In genomic region chr2:163968581-163968980, GRCm38 (mm10) we compare ENCODE assay signal across 8 mouse cellular contexts. TPM values are rescaled to one million over a fixed set of nuclear protein-coding genes. Genes with fewer than 3 reads are reported as not detected.
DNase-seq lines count a peak whose midpoint lies in the region; ATAC-seq and TF ChIP-seq lines count a peak whose summit lies in the region.

No protein-coding gene starts in this region.

- H3K4me1 ChIP-seq in liver, embryonic 12.5 days = no peaks in the 10 kb centered on the region
- no peaks in the 10 kb centered on the region for H3K4me1 ChIP-seq in hindbrain, postnatal 0 days (ENCODE audit: insufficient read depth, low read length)
- H3K4me1 ChIP-seq in limb, embryonic 14.5 days (ENCODE audit: control insufficient read depth, insufficient read depth, low read length) = no peaks in the 10 kb centered on the region
- H3K4me1 ChIP-seq in neural tube, embryonic 13.5 days (replicated peaks) = 0 out of 2 replicates have a peak, but pooled peaks cover 5% of the 10 kb centered on the region

- H3K27me3 ChIP-seq in liver, embryonic 12.5 days (replicated peaks) = no peaks in the 10 kb centered on the region
- H3K27me3 ChIP-seq in hindbrain, postnatal 0 days (ENCODE audit: insufficient read depth, low read length) = no peaks in the 10 kb centered on the region
- H3K27me3 ChIP-seq in limb, embryonic 14.5 days (ENCODE audit: control insufficient read depth, insufficient read depth, low read length) = no peaks in the 10 kb centered on the region
- peaks cover 5% of the 10 kb centered on the region; the same call in 1 of the 2 replicates for H3K27me3 ChIP-seq in neural tube, embryonic 13.5 days

- no peak overlapping the region for H3K4me2 ChIP-seq in liver, embryonic 12.5 days
- H3K4me2 ChIP-seq in hindbrain, postnatal 0 days (ENCODE audit: low read depth, low read length) = no peak overlapping the region
- no peak overlapping the region for H3K4me2 ChIP-seq in limb, embryonic 14.5 days (replicated peaks; ENCODE audit: low read depth, low read length, severe bottlenecking)
- no peak overlapping the region for H3K4me2 ChIP-seq in neural tube, embryonic 13.5 days

- H3K36me3 ChIP-seq in liver, embryonic 12.5 days = no peaks in the 10 kb centered on the region
- no peaks in the 10 kb centered on the region for H3K36me3 ChIP-seq in hindbrain, postnatal 0 days (ENCODE audit: insufficient read depth, low read length)
- H3K36me3 ChIP-seq in limb, embryonic 14.5 days (ENCODE audit: control insufficient read depth, insufficient read depth, low read length) = no peaks in the 10 kb centered on the region
- H3K36me3 ChIP-seq in neural tube, embryonic 13.5 days = no peaks in the 10 kb centered on the region

- 3% methylated on average over 5 of the region's 5 CpGs for WGBS in liver, embryonic 12.5 days (ENCODE audit: insufficient replicate concordance)
- WGBS in hindbrain, postnatal 0 days = 4% methylated on average over 5 of the region's 5 CpGs
- WGBS in limb, embryonic 14.5 days = 2% methylated on average over 5 of the region's 5 CpGs
- 3% methylated on average over 5 of the region's 5 CpGs for WGBS in neural tube, embryonic 13.5 days

- peak; percentile 52 for DNase-seq in liver
- peak; percentile 83 for DNase-seq in adrenal gland, postnatal 10 days
- peak; percentile 59 for DNase-seq in embryo, embryonic 11.5 days (ENCODE audit: low read depth, low spot score)
- DNase-seq in hindbrain, postnatal 0 days (ENCODE audit: low spot score) = peak; percentile 89
- DNase-seq in limb, embryonic 14.5 days (ENCODE audit: low spot score) = peak; percentile 65
- peak; percentile 20 to 26 for DNase-seq in thymus, postnatal 36 days

- TF ChIP-seq CTCF in hindbrain, postnatal 0 days (IDR thresholded peaks at IDR 0.05; ENCODE audit: low read depth) = peak; percentile 96

- no peak overlapping the region for H3K4me3 ChIP-seq in liver, embryonic 12.5 days
- H3K4me3 ChIP-seq in hindbrain, postnatal 0 days (ENCODE audit: low read length) = no peak overlapping the region
- no peak overlapping the region for H3K4me3 ChIP-seq in limb, embryonic 14.5 days (replicated peaks; ENCODE audit: low read length)
- H3K4me3 ChIP-seq in neural tube, embryonic 13.5 days = no peak overlapping the region

- TF ChIP-seq POLR2A in limb, embryonic 14.5 days (IDR thresholded peaks at IDR 0.05; ENCODE audit: borderline replicate concordance, extremely low read depth, insufficient read depth, insufficient read length) = no peak

- H3K9ac ChIP-seq in liver, embryonic 12.5 days = no peak overlapping the region
- no peak overlapping the region for H3K9ac ChIP-seq in hindbrain, postnatal 0 days (replicated peaks; ENCODE audit: low read length)
- no peak overlapping the region for H3K9ac ChIP-seq in limb, embryonic 14.5 days (ENCODE audit: low read depth, low read length, severe bottlenecking)
- H3K9ac ChIP-seq in neural tube, embryonic 13.5 days = no peak overlapping the region

- H3K27ac ChIP-seq in liver, embryonic 12.5 days = no peak overlapping the region
- H3K27ac ChIP-seq in hindbrain, postnatal 0 days = no peak overlapping the region
- no peak overlapping the region for H3K27ac ChIP-seq in limb, embryonic 14.5 days (replicated peaks; ENCODE audit: low read depth, low read length)
- H3K27ac ChIP-seq in neural tube, embryonic 13.5 days (replicated peaks) = no peak overlapping the region

- ATAC-seq in liver, embryonic 12.5 days = no peak
- peak; percentile 68; the same call in 1 of the 2 replicates for ATAC-seq in hindbrain, postnatal 0 days
- ATAC-seq in limb, embryonic 14.5 days (ENCODE audit: low FRiP score, low read depth) = no peak
- peak; percentile 69; the same call in 1 of the 2 replicates for ATAC-seq in neural tube, embryonic 13.5 days (ENCODE audit: low read depth)

- H3K9me3 ChIP-seq in liver, embryonic 12.5 days (replicated peaks) = no peaks in the 10 kb centered on the region
- no peaks in the 10 kb centered on the region for H3K9me3 ChIP-seq in hindbrain, postnatal 0 days (ENCODE audit: low read length)
- H3K9me3 ChIP-seq in limb, embryonic 14.5 days (ENCODE audit: control insufficient read depth, low read length) = no peaks in the 10 kb centered on the region
- H3K9me3 ChIP-seq in neural tube, embryonic 13.5 days = no peaks in the 10 kb centered on the region

RNA-seq across cellular contexts. Expression of gene Ywhab, which starts 26.2 kb away (rescaled TPM):
- 154 and 161 TPM in 2 replicates for polyA plus RNA-seq in liver, embryonic 12.5 days (2016; fragmentation: Nextera tagmentation; extraction: Ambion mirVana)
- 100 to 1,000 TPM; 248 to 255 TPM for total RNA-seq in adrenal gland, postnatal 10 days (2021)
- total RNA-seq in hindbrain, postnatal 0 days (2014; rRNA removed) = 131 and 134 TPM in 2 replicates
- 583 and 590 TPM in 2 replicates for polyA plus RNA-seq in hindbrain, postnatal 0 days (2015; fragmentation: Nextera tagmentation; extraction: Ambion mirVana)
- 106 and 126 TPM in 2 replicates for polyA plus RNA-seq in limb, embryonic 14.5 days (2012; rRNA removed)
- polyA plus RNA-seq in limb, embryonic 14.5 days (2014; fragmentation: Nextera tagmentation; extraction: Ambion mirVana) = 277 and 283 TPM in 2 replicates
- polyA plus RNA-seq in neural tube, embryonic 13.5 days (2015; fragmentation: Nextera tagmentation; extraction: Ambion mirVana) = 455 and 477 TPM in 2 replicates

RNA-seq across cellular contexts. Expression of gene Rims4, which starts 50.1 kb away (rescaled TPM):
- 0.07 and 0.11 TPM in 2 replicates for polyA plus RNA-seq in liver, embryonic 12.5 days (2016; fragmentation: Nextera tagmentation; extraction: Ambion mirVana)
- total RNA-seq in adrenal gland, postnatal 10 days (2021) = 10 to 100 TPM; 57.7 to 63.4 TPM
- total RNA-seq in hindbrain, postnatal 0 days (2014; rRNA removed) = 76.7 and 81.0 TPM in 2 replicates
- polyA plus RNA-seq in hindbrain, postnatal 0 days (2015; fragmentation: Nextera tagmentation; extraction: Ambion mirVana) = 16.7 and 19.6 TPM in 2 replicates
- 0.19 and 0.20 TPM in 2 replicates for polyA plus RNA-seq in limb, embryonic 14.5 days (2012; rRNA removed)
- 0.08 and 0.12 TPM in 2 replicates for polyA plus RNA-seq in limb, embryonic 14.5 days (2014; fragmentation: Nextera tagmentation; extraction: Ambion mirVana)
- 8.5 and 8.7 TPM in 2 replicates for polyA plus RNA-seq in neural tube, embryonic 13.5 days (2015; fragmentation: Nextera tagmentation; extraction: Ambion mirVana)

RNA-seq across cellular contexts. Expression of gene Pabpc1l, which starts 56.7 kb away (rescaled TPM):
- polyA plus RNA-seq in liver, embryonic 12.5 days (2016; fragmentation: Nextera tagmentation; extraction: Ambion mirVana) = 0.17 and 0.31 TPM in 2 replicates
- total RNA-seq in adrenal gland, postnatal 10 days (2021) = 1 to 10 TPM; 1.9 to 2.5 TPM
- total RNA-seq in hindbrain, postnatal 0 days (2014; rRNA removed) = 1.3 TPM in 1 of 2 replicates, not detected in the other
- polyA plus RNA-seq in hindbrain, postnatal 0 days (2015; fragmentation: Nextera tagmentation; extraction: Ambion mirVana) = 2.0 and 2.2 TPM in 2 replicates
- polyA plus RNA-seq in limb, embryonic 14.5 days (2012; rRNA removed) = 2.2 and 3.4 TPM in 2 replicates
- 2.4 and 2.6 TPM in 2 replicates for polyA plus RNA-seq in limb, embryonic 14.5 days (2014; fragmentation: Nextera tagmentation; extraction: Ambion mirVana)
- 1.2 and 1.7 TPM in 2 replicates for polyA plus RNA-seq in neural tube, embryonic 13.5 days (2015; fragmentation: Nextera tagmentation; extraction: Ambion mirVana)

Comparison
In these comparisons a context has a peak if more than half of its experiments do, and no peak if none do; other contexts are left out.
1. DNase-seq: peak in every context shown above with its lines; median percentile 89 in hindbrain, postnatal 0 days; 83 in adrenal gland, postnatal 10 days; 65 in limb, embryonic 14.5 days; 59 in embryo, embryonic 11.5 days; 52 in liver; 23 in thymus, postnatal 36 days.
2. ATAC-seq: peak in hindbrain, postnatal 0 days (single experiment) and neural tube, embryonic 13.5 days (single experiment); none in liver, embryonic 12.5 days (single experiment) and limb, embryonic 14.5 days (single experiment).